Mouse (Mus musculus) stomach, postnatal 0 days (tissue): ENCODE measurements around the gene Pla2g4a.

Experiments
- CTCF ChIP-seq: IDR thresholded peaks from 2 replicates; pipeline ENCODE4 v1.5.1; 2016; ENCODE audit warnings: antibody characterized with exemption, low read depth, mild to moderate bottlenecking, moderate library complexity
- EP300 ChIP-seq: optimal IDR thresholded peaks from 2 replicates; pipeline ENCODE3; 2016; ENCODE audit warnings: antibody characterized with exemption

DNA sequence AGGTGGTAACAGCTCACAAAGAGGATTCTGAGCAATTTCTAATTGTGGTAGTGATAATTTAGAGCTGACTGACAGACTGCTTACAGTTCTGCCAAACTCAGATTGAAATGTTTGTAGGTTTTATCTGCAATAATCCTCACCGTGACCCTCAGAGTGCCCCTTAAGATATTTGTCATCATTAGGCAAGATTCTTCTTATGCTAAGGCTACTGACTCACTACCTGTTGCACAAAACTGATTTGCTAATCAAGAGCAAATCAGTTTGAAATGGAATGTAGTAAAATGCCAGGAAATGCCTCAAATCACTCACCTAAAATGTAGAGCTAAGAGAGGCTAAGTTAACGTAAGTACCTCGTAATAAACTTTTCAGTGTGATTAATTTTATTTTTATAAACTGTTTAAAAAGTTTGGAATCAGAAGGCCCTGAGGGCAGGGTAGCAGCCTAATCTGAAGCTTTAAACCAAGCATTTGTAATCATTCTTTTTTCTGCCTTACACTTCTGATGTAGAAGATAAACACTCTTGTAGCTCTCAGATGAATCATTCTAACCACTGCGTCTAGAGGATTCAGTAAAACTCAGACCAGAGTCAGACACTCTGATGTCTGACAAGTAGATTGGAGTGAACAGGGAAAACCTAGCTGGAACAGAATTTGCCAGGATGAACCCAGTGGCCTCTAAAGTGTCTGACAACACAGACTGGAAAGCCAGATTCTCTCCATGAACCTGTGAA, 147.3 kb downstream of the Pla2g4a start:
- TF ChIP-seq CTCF = no peak
- TF ChIP-seq EP300 = no peak
